Mouse (Mus musculus) gastrocnemius, postnatal 10 days (tissue): Measurements from ENCODE around the gene Acacb. TPM values are rescaled to one million over a fixed set of nuclear protein-coding genes. Genes with fewer than 3 reads are reported as not detected.

Experiments used
- total RNA-seq, 2 experiments: library from RNA; stranded (reverse); gene quantifications; 2 replicates each; pipeline ENCODE4 v1.2.3; 2021

The Acacb gene
- total RNA-seq, 2 experiments from 2014 or later, result 66.3 to 71.7 TPM

Other genes with a start within 250 kb of the Acacb start
- 10 to 100 TPM; 39.1 to 48.9 TPM for gene Coro1c, start 237.8 kb upstream of the Acacb start, total RNA-seq
- gene Ssh1, start 152.6 kb upstream of the Acacb start, total RNA-seq, result 10 to 100 TPM; 11.1 to 11.2 TPM
- not detected for gene Dao, start 142.8 kb upstream of the Acacb start, total RNA-seq
- gene Usp30, start 81.1 kb upstream of the Acacb start, total RNA-seq, result 10 to 100 TPM in 1 of 2 experiments, 1 to 10 TPM in 1; 9.6 to 10.1 TPM
- under 1 TPM; 0.21 to 0.27 TPM for gene Svop, start 55.0 kb upstream of the Acacb start, total RNA-seq
- gene Alkbh2, start 18.3 kb upstream of the Acacb start, total RNA-seq, result 1 to 10 TPM; 1.6 to 2.4 TPM
- 1 to 10 TPM; 5.8 to 6.8 TPM for gene Ung, start 16.1 kb upstream of the Acacb start, total RNA-seq
- not detected for gene Foxn4, start 127.3 kb downstream of the Acacb start, total RNA-seq
- under 1 TPM; 0.43 to 0.78 TPM for gene Myo1h, start 142.6 kb downstream of the Acacb start, total RNA-seq
- gene Kctd10, start 234.0 kb downstream of the Acacb start, total RNA-seq, result 10 to 100 TPM; 28.3 to 30.8 TPM
- gene Ube3b, start 234.1 kb downstream of the Acacb start, total RNA-seq, result 10 to 100 TPM; 52.3 to 55.6 TPM